Mouse (Mus musculus) lung, adult 2 months (tissue): Measurements from ENCODE around the gene Chdh.

Source experiments
- CTCF ChIP-seq: fragments of 200-500 bp; IDR thresholded peaks from 2 replicates; pipeline ENCODE4 v1.5.1; 2011; ENCODE audit warnings: mild to moderate bottlenecking, low read length, control low read depth; ENCODE audit not compliant: insufficient read depth
- POLR2A ChIP-seq: fragments of 200-500 bp; IDR thresholded peaks from 2 replicates; pipeline ENCODE4 v1.6.1; 2011; ENCODE audit warnings: low read depth, mild to moderate bottlenecking, control low read depth, low read length, borderline replicate concordance; ENCODE audit errors: extremely low read depth

DNA sequence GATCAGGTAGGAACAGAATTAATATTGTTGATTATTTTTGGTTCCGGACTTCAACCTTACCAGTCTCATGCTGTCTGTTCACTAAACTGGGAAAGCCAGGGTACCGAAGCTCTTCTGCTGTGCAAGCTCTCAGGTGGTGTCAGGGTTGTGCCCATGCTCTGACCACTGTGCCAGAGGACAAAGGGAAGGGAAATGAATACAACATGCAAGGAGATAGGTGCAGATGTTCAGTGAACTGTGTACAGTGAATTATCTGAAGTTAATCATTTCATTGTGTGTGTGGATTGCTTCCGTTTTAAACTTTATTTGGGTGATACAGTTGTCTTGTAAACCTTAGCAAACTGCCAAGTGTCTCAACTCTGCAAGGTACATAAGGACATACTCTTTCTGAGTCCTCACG, 20.5 kb upstream of the Chdh start:
- TF ChIP-seq POLR2A (no peak), CTCF (no peak)
